Mouse (Mus musculus) kidney, embryonic 14.5 days (tissue): Measurements from ENCODE around the gene Npm1. TPM values are rescaled to one million over a fixed set of nuclear protein-coding genes. Genes with fewer than 3 reads are reported as not detected.

Source experiments
- ATAC-seq: fragments of 200-750 bp; cut with Nextera tagmentation; 2 replicates; pipeline ENCODE4 v1.8.0; 2017; ENCODE audit warnings: moderate number of reproducible peaks, mild to moderate bottlenecking, moderate TSS enrichment, moderate library complexity; ENCODE audit not compliant: low FRiP score, low TSS enrichment
- H3K27ac ChIP-seq: fragments of 300-500 bp; sonication (generic); 2 replicates; pipeline ENCODE4 v1.5.1; 2014; ENCODE audit warnings: low read depth, mild to moderate bottlenecking, low read length, moderate library complexity, mixed read lengths
- H3K27me3 ChIP-seq: fragments of 300-500 bp; sonication (generic); 2 replicates; pipeline ENCODE4 v1.6.1; 2014; ENCODE audit warnings: mild to moderate bottlenecking, low read length; ENCODE audit not compliant: control insufficient read depth, insufficient read depth
- H3K36me3 ChIP-seq: fragments of 300-500 bp; sonication (generic); 2 replicates; pipeline ENCODE4 v1.6.1; 2014; ENCODE audit warnings: low read length, mixed read lengths; ENCODE audit not compliant: control insufficient read depth, insufficient read depth
- H3K4me1 ChIP-seq: fragments of 300-500 bp; sonication (generic); 2 replicates; pipeline ENCODE4 v1.6.1; 2014; ENCODE audit warnings: low read length, mixed read lengths; ENCODE audit not compliant: control insufficient read depth, insufficient read depth
- H3K4me2 ChIP-seq: fragments of 300-500 bp; sonication (generic); replicated peaks from 2 replicates; pipeline ENCODE4 v1.6.1; 2014; ENCODE audit warnings: low read depth, mild to moderate bottlenecking, low read length
- H3K4me3 ChIP-seq: fragments of 300-500 bp; sonication (generic); 2 replicates; pipeline ENCODE4 v1.5.1; 2014; ENCODE audit warnings: mild to moderate bottlenecking, low read length
- H3K9ac ChIP-seq: fragments of 300-500 bp; sonication (generic); 2 replicates; pipeline ENCODE4 v1.6.1; 2014; ENCODE audit warnings: low read depth, mild to moderate bottlenecking, low read length, moderate library complexity
- H3K9me3 ChIP-seq: fragments of 300-500 bp; sonication (generic); 2 replicates; pipeline ENCODE4 v1.6.1; 2016; ENCODE audit warnings: low read length; ENCODE audit not compliant: control insufficient read depth
- WGBS: fragments of 180-500 bp; shearing (Covaris S2); extraction: QIAGEN DNeasy Blood & Tissue Kit; methylation state at CpG from one replicate; pipeline ENCODE4 v1.1.7; 2014; 5-methylcytosine and 5-hydroxymethylcytosine counted together
- polyA plus RNA-seq: library from polyadenylated mRNA; unstranded; fragments of >200 nt; fragmentation: Nextera tagmentation; extraction: Ambion mirVana; gene quantifications from 2 replicates; pipeline ENCODE4 v1.2.1, GENCODE M21; 2014

Gene Npm1
- polyA plus RNA-seq, 1 experiment from 2014 or later, result 1,562 TPM

- H3K27me3 ChIP-seq, result peaks cover 94% of the 10 kb centered on the region
- no peak overlapping the region for H3K27ac ChIP-seq
- peaks cover 7% of the 10 kb centered on the region; the same call in 1 of the 2 replicates for H3K9me3 ChIP-seq
- 4% methylated on average over 25 of the region's 25 CpGs for WGBS
- no peaks in the 10 kb centered on the region for H3K36me3 ChIP-seq
- no peak overlapping the region for H3K9ac ChIP-seq
- H3K4me3 ChIP-seq, result no peak overlapping the region
- H3K4me1 ChIP-seq, result peaks cover 10% of the 10 kb centered on the region; the same call in 1 of the 2 replicates
- ATAC-seq, result no peak
- H3K4me2 ChIP-seq, result no peak overlapping the region
These were observed 32.8 kb upstream of the Npm1 start for GRCm38 (mm10) chr11:33195531-33196446.

- Histone ChIP-seq H3K9me3 (peaks cover 7% of the 10 kb centered on the region; the same call in 1 of the 2 replicates), H3K27ac (no peak overlapping the region), H3K27me3 (peaks cover 91% of the 10 kb centered on the region), H3K36me3 (no peaks in the 10 kb centered on the region), H3K9ac (no peak overlapping the region), H3K4me2 (no peak overlapping the region), H3K4me1 (0 out of 2 replicates have a peak, but pooled peaks cover 3% of the 10 kb centered on the region), H3K4me3 (no peak overlapping the region)
- ATAC-seq, result no peak
- 22% methylated on average over 7 of the region's 7 CpGs for WGBS
These were observed 32.1 kb upstream of the Npm1 start for GRCm38 (mm10) chr11:33195061-33195460.

GRCm38 (mm10) chr11:33193695-33194094 is 30.7 kb upstream of the Npm1 start:
- H3K36me3 ChIP-seq, result no peaks in the 10 kb centered on the region
- H3K9ac ChIP-seq, result no peak overlapping the region
- ATAC-seq, result 0 out of 2 replicates have a peak, but pooled peaks have one; percentile 49
- peaks cover 7% of the 10 kb centered on the region; the same call in 1 of the 2 replicates for H3K9me3 ChIP-seq
- H3K27ac ChIP-seq, result no peak overlapping the region
- H3K27me3 ChIP-seq, result peaks cover 78% of the 10 kb centered on the region
- no peak overlapping the region for H3K4me2 ChIP-seq
- WGBS, result 2% methylated on average over 12 of the region's 12 CpGs
- H3K4me3 ChIP-seq, result no peak overlapping the region
- no peaks in the 10 kb centered on the region for H3K4me1 ChIP-seq

- 0 out of 2 replicates have a peak, but pooled peaks cover 6% of the 10 kb centered on the region for H3K4me1 ChIP-seq
- H3K27ac ChIP-seq, result no peak overlapping the region
- no peak overlapping the region for H3K9ac ChIP-seq
- ATAC-seq, result no peak
- H3K27me3 ChIP-seq, result peaks cover 21% of the 10 kb centered on the region
- H3K4me3 ChIP-seq, result no peak overlapping the region
- no peaks in the 10 kb centered on the region for H3K9me3 ChIP-seq
- 87% methylated on average over 3 of the region's 3 CpGs for whole genome bisulfite sequencing
- H3K4me2 ChIP-seq, result no peak overlapping the region
- H3K36me3 ChIP-seq, result no peaks in the 10 kb centered on the region
These were observed 18.8 kb upstream of the Npm1 start for GRCm38 (mm10) chr11:33181804-33182203.

- Histone ChIP-seq H3K4me2 (peak overlapping the region; percentile 49), H3K27ac (no peak overlapping the region), H3K4me3 (peak overlapping the region; percentile 27), H3K9me3 (no peaks in the 10 kb centered on the region), H3K27me3 (peaks cover 21% of the 10 kb centered on the region), H3K4me1 (0 out of 2 replicates have a peak, but pooled peaks cover 6% of the 10 kb centered on the region), H3K36me3 (no peaks in the 10 kb centered on the region), H3K9ac (0 out of 2 replicates have a peak overlapping the region, but pooled peaks have one; percentile 28)
- WGBS, result 1% methylated on average over 18 of the region's 18 CpGs
- ATAC-seq, result peak; percentile 73
These were observed 17.7 kb upstream of the Npm1 start for GRCm38 (mm10) chr11:33180701-33181116.

GRCm38 (mm10) chr11:33179802-33180201 is 16.8 kb upstream of the Npm1 start:
- Histone ChIP-seq H3K9me3 (no peaks in the 10 kb centered on the region), H3K4me1 (0 out of 2 replicates have a peak, but pooled peaks cover 6% of the 10 kb centered on the region), H3K36me3 (no peaks in the 10 kb centered on the region), H3K27me3 (peaks cover 21% of the 10 kb centered on the region), H3K4me3 (no peak overlapping the region), H3K9ac (no peak overlapping the region), H3K27ac (no peak overlapping the region), H3K4me2 (no peak overlapping the region)
- 66% methylated on average over 1 of the region's 1 CpGs for WGBS
- no peak for ATAC-seq

GRCm38 (mm10) chr11:33176525-33177245 is 13.7 kb upstream of the Npm1 start:
- Histone ChIP-seq H3K4me2 (no peak overlapping the region), H3K4me1 (0 out of 2 replicates have a peak, but pooled peaks cover 6% of the 10 kb centered on the region), H3K9ac (no peak overlapping the region), H3K36me3 (no peaks in the 10 kb centered on the region), H3K9me3 (no peaks in the 10 kb centered on the region), H3K27me3 (peaks cover 21% of the 10 kb centered on the region), H3K27ac (no peak overlapping the region), H3K4me3 (no peak overlapping the region)
- ATAC-seq, result no peak; the same call in 1 of the 2 replicates
- 33% methylated on average over 20 of the region's 20 CpGs for WGBS

GRCm38 (mm10) chr11:33175768-33176167 is 12.8 kb upstream of the Npm1 start:
- Histone ChIP-seq H3K9me3 (no peaks in the 10 kb centered on the region), H3K36me3 (no peaks in the 10 kb centered on the region), H3K4me2 (no peak overlapping the region), H3K27ac (no peak overlapping the region), H3K27me3 (peaks cover 21% of the 10 kb centered on the region), H3K4me1 (0 out of 2 replicates have a peak, but pooled peaks cover under 1% of the 10 kb centered on the region), H3K9ac (no peak overlapping the region), H3K4me3 (no peak overlapping the region)
- 70% methylated on average over 3 of the region's 3 CpGs for WGBS
- no peak for ATAC-seq
